Mouse (Mus musculus) mammary gland, adult 2 months (tissue): ENCODE data around the gene Olfr1200. TPM values are rescaled to one million over a fixed set of nuclear protein-coding genes. Genes with fewer than 3 reads are reported as not detected.

Experiments
- polyA plus RNA-seq: library from polyadenylated mRNA; depleted of rRNA; stranded (reverse); fragments of >200 nt; gene quantifications from 2 replicates; pipeline ENCODE4 v1.2.3, GENCODE M21; 2012; ENCODE audit warnings: low replicate concordance; rRNA removed

Olfr1200 gene
- polyA plus RNA-seq, result not detected in 2 replicates

DNA sequence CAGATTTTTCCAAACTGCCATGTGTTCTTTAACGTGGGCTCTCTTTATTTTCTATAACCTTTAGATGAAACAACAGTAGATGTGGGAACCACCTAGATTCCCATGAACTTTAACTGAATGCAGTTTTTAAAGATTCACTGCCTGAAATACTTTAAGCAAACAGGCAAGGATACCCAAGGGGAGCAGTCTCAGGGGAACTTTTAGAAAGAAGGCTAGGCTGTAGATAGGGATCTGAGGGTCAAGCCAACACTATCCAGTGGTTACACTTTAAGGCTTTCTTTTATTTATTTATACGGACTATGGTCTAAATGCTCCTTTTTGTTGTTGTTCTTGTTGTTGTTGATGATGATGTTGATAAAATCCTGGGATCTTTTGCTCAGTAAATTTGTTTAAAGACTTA is at the start of gene Olfr1200:
Gene Olfr1200 (minus strand): TSS at position 101 of the 400 bp plus-strand sequence.

DNA sequence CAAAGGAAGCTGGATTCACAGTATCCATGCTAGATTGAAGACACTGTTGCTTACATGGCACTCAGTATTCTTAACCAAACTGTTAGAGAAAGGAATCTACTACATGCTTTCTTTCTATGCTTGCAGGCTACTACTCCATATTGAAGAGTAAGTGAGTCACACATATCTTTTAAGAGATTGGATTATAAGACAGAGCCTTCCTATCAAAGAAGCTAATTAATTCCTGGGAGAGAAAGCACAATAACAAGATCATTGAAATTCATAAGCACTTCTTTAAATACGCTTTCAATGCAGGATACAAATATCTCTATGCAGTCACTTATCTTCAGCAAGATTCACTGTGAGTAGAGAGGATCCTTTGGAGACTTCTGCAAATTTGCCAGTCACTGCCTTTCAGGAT is 43.9 kb upstream of the Olfr1200 start, which contains the start of gene Olfr1202:
Gene Olfr1202 (plus strand): TSS at position 301 of the 400 bp plus-strand sequence.

GRCm38 (mm10) chr2:88792736-88793135 is 22.4 kb upstream of the Olfr1200 start, which contains the start of gene Olfr1201:
Olfr1201 (plus strand) TSS chr2:88793036.

GRCm38 (mm10) chr2:88760369-88760768 is 9.9 kb downstream of the Olfr1200 start, which contains the start of gene Olfr1199:
Olfr1199 (minus strand) TSS chr2:88760469.

DNA sequence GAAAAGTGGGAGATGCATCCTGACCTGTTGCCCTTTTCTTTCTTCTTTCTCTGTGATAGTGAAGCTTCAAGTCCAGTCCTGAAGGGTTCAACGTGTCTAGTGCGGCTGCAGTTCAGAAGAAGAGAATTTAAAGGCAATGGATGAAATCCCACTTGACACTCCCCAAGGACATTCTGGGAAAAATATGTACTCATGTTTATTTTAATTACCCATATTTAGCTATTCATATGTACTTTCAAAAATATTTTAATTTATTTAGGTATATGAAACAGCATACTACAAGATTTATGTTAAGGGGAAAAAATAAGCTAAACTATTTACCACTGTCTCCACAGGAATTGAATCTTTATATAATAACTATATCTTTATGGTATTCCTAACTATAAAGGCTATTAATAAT is 19.0 kb downstream of the Olfr1200 start, which contains the start of gene Olfr1198:
Gene Olfr1198 (minus strand): TSS at position 101 of the 400 bp plus-strand sequence.

GRCm38 (mm10) chr2:88732266-88732665 is 38.0 kb downstream of the Olfr1200 start, which contains the start of gene Olfr1197:
Olfr1197 (minus strand) TSS chr2:88732366.

Other genes with a start within 250 kb of the Olfr1200 start
- gene Olfr1188, start 213.6 kb downstream of the Olfr1200 start, polyA plus RNA-seq, result not detected in 2 replicates
- not detected in 2 replicates for gene Olfr1189, start 184.0 kb downstream of the Olfr1200 start, polyA plus RNA-seq
- not detected in 2 replicates for gene Olfr1191-ps1, start 129.9 kb downstream of the Olfr1200 start, polyA plus RNA-seq
- not detected in 2 replicates for gene Olfr1192-ps1, start 122.0 kb downstream of the Olfr1200 start, polyA plus RNA-seq
- gene Olfr1193, start 94.9 kb downstream of the Olfr1200 start, polyA plus RNA-seq, result not detected in 2 replicates
- gene Olfr1195, start 81.3 kb downstream of the Olfr1200 start, polyA plus RNA-seq, result not detected in 2 replicates
- not detected in 2 replicates for gene Olfr1196, start 65.9 kb downstream of the Olfr1200 start, polyA plus RNA-seq
- gene Olfr1197, start 38.1 kb downstream of the Olfr1200 start, polyA plus RNA-seq, result not detected in 2 replicates
- not detected in 2 replicates for gene Olfr1198, start 19.1 kb downstream of the Olfr1200 start, polyA plus RNA-seq
- not detected in 2 replicates for gene Olfr1199, start 10.0 kb downstream of the Olfr1200 start, polyA plus RNA-seq
- not detected in 2 replicates for gene Olfr1201, start 22.5 kb upstream of the Olfr1200 start, polyA plus RNA-seq
- gene Olfr1202, start 44.0 kb upstream of the Olfr1200 start, polyA plus RNA-seq, result not detected in 2 replicates
- gene Olfr1205, start 59.2 kb upstream of the Olfr1200 start, polyA plus RNA-seq, result not detected in 2 replicates
- not detected in 2 replicates for gene Olfr1204, start 78.8 kb upstream of the Olfr1200 start, polyA plus RNA-seq
- not detected in 2 replicates for gene Olfr1206, start 92.7 kb upstream of the Olfr1200 start, polyA plus RNA-seq
- not detected in 2 replicates for gene Olfr1208, start 131.8 kb upstream of the Olfr1200 start, polyA plus RNA-seq
- gene Olfr1209, start 144.7 kb upstream of the Olfr1200 start, polyA plus RNA-seq, result not detected in 2 replicates
- gene Olfr1211, start 167.6 kb upstream of the Olfr1200 start, polyA plus RNA-seq, result not detected in 2 replicates
- not detected in 2 replicates for gene Olfr1212, start 183.5 kb upstream of the Olfr1200 start, polyA plus RNA-seq
- not detected in 2 replicates for gene Gm13762, start 209.8 kb upstream of the Olfr1200 start, polyA plus RNA-seq
- gene Olfr1214, start 222.2 kb upstream of the Olfr1200 start, polyA plus RNA-seq, result not detected in 2 replicates
- not detected in 2 replicates for gene Olfr1215, start 236.5 kb upstream of the Olfr1200 start, polyA plus RNA-seq
- gene Olfr1216, start 247.9 kb upstream of the Olfr1200 start, polyA plus RNA-seq, result not detected in 2 replicates